Mouse (Mus musculus) thymus, postnatal 4 days (tissue): ENCODE measurements around the gene Fam133b.
"Not testable (repeated sequence)": the region's sequence is repeated elsewhere in the genome, so short reads cannot be mapped to it uniquely, and the experiment has no call there.

ENCODE experiments used
- DNase-seq: peaks from one replicate; pipeline ENCODE4 v3.0.0; 2021

Gene Fam133b

DNA sequence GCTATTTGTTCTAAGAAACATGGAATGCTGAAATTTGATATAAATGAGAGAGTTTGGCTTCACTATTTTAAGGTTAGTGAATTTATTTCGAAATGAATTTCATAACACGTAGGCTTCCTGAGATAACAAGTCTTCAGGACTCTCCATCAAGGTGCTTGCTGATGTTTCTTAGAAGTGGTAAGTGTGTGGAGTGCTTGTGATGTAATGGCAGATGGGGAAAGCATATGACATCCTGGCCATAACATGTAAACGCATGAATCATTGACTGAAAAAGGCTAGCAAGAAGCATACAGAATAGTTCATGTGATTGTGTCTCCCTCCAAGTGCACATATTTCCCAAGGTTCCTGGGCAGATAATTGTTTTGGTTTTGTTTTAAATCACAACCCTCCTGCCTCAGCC is 57.2 kb downstream of the Fam133b start:
- DNase-seq: no peak

DNA sequence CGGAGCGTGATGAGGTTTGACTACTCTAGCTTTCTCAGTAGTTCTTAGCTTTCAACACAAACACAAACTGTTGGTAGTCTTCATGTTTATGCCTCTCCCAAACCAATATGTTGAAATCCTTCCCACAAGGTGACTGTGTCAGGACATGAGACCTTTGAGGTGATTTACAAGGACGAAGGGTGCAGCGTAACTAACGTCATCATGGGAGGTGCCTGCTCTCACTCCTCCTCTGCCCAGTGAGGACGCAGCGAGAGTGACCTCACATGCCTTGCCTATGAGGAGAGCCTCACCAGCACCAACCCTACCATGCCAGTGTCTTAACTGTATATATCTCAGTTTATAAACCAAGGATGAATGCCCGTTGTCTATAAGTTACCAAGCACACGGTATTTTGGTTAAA is 63.5 kb downstream of the Fam133b start:
- DNase-seq: no peak

GRCm38 (mm10) chr5:3609241-3609640 is 65.6 kb downstream of the Fam133b start:
- DNase-seq: no peak

- not testable (repeated sequence) for DNase-seq
Measured at GRCm38 (mm10) chr5:3611835-3612234, 68.2 kb downstream of the Fam133b start.
